Mouse (Mus musculus): ENCODE results near the gene Elmo1. TPM values are rescaled to one million over a fixed set of nuclear protein-coding genes. Genes with fewer than 3 reads are reported as not detected.
A peak's percentile ranks its signal among the peaks of the same experiment; 100 is the strongest.

The Elmo1 gene
- total and polyA plus RNA-seq, 2 experiments: 1.2 to 6.7 TPM

DNA sequence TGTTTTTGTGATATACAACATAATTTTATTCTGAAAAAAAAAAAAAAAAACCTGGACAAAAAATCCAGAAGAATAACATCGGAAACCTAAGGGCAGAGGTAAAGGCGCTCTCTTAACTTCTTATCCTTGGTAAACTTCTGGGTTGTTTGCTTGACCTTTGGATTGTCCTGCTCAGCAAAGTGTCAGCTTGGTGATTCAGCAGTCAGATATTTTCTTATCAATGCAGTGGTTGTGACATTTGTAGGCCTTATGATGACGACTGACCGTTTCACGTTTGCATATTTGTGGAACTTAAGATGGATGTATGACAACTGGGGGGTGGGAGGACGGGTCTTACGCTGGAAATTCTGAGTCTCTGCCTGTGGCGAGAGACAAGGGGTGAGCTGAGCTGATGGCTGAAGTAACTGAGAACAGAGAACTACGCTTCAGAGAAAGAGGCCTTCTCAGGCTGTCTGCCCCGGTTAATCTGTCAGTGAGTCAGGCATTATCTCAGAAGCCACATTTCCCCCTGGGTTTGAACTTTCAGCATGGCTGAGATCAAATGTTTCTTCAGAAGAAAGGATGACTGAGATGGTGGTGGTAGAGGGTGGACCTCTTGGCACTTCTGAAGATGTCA, 73.1 kb downstream of the Elmo1 start:
- DNase-seq (ENCODE audit: extremely low read depth, low read depth, low spot score): peak; percentile 65
- WGBS: 30% methylated on average over 10 of the region's 10 CpGs
- no peak overlapping the region for H3K4me3 ChIP-seq (ENCODE audit: insufficient read depth, low read depth, low read length)

DNA sequence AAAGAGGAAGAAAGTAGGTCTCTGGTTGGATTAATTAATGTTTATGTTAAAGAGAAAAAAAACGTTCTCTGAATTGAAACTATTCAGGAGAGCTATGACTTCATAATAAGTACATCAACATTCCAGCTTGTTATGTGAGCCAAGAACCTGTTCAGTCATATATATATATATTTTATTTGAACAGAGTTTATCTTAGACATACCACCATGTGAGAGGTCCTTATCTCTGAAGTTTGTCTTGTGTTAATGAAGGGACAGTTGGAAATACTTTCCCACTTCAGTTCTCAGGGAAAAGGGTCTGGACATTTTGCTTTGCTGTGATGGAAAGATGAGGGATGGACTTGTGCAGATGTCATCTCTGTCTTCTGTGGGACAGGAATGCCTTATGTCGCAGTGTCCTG, 74.4 kb downstream of the Elmo1 start:
- Histone ChIP-seq H3K4me3 (ENCODE audit: insufficient read depth, low read depth, low read length) (no peak overlapping the region), H3K27me3 (ENCODE audit: control insufficient read depth, insufficient read depth, low read length) (no peaks in the 10 kb centered on the region), H3K9ac (ENCODE audit: low read depth, low read length) (no peak overlapping the region), H3K27ac (replicated peaks; ENCODE audit: insufficient read depth, low read depth, low read length) (no peak overlapping the region), H3K4me1 (ENCODE audit: control insufficient read depth, insufficient read depth, low read length) (peaks cover 2% of the 10 kb centered on the region), H3K79me2 (ENCODE audit: control insufficient read depth, insufficient read depth, low read length) (no peaks in the 10 kb centered on the region), H3K36me3 (ENCODE audit: control insufficient read depth, insufficient read depth, low read length) (no peaks in the 10 kb centered on the region)
- 79% methylated on average over 2 of the region's 2 CpGs for WGBS
- no peak for DNase-seq (ENCODE audit: extremely low read depth, low read depth, low spot score)
- TF ChIP-seq POLR2A (IDR thresholded peaks at IDR 0.05; ENCODE audit: extremely low read depth, insufficient read depth, low read length) (no peak), CTCF (IDR thresholded peaks at IDR 0.05; ENCODE audit: low read depth, low read length) (no peak)

More for the DNA sequence above, 73.1 kb downstream of the Elmo1 start:
- Histone ChIP-seq H3K27ac (replicated peaks; ENCODE audit: insufficient read depth, low read depth, low read length) (no peak overlapping the region), H3K27me3 (ENCODE audit: control insufficient read depth, insufficient read depth, low read length) (no peaks in the 10 kb centered on the region), H3K4me1 (ENCODE audit: control insufficient read depth, insufficient read depth, low read length) (peaks cover 2% of the 10 kb centered on the region), H3K9ac (ENCODE audit: low read depth, low read length) (no peak overlapping the region), H3K36me3 (ENCODE audit: control insufficient read depth, insufficient read depth, low read length) (no peaks in the 10 kb centered on the region), H3K79me2 (ENCODE audit: control insufficient read depth, insufficient read depth, low read length) (no peaks in the 10 kb centered on the region)
- TF ChIP-seq POLR2A (IDR thresholded peaks at IDR 0.05; ENCODE audit: extremely low read depth, insufficient read depth, low read length): no peak

DNA sequence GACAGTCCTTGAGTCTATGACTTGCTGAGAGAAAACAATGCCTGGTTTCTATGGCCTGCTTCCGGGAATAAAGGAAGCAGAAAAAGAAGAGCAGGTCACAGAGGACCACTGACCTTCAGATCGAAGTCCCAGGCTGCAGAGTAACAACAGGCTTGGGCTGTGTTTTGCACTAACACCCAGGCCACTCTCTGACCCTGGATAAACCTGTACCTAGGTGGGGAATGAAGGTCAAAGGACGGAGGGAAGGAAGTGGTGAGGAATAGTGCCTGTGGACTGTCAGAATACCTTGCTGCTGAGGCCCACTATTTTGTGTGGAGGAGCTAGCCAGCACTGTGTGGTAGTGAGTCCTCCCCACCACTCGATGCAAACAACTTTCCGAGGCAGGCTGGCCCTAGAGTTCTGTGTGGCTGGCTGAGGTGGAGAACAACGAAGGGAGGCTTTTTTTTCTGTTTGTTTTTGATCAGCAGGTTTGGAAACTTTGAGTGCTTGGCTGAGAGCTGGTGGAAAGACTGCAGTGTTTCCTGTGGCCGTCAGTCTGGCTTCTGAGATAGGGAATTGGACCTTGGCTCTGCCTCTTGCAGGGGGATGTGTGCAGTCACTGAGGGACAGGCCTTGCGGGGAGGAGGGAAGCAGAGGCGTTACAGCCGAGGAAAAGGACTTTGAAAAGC, 83.7 kb downstream of the Elmo1 start:
- Histone ChIP-seq H3K27me3 (ENCODE audit: control insufficient read depth, insufficient read depth, low read length) (no peaks in the 10 kb centered on the region), H3K4me1 (ENCODE audit: control insufficient read depth, insufficient read depth, low read length) (peaks cover 3% of the 10 kb centered on the region), H3K79me2 (ENCODE audit: control insufficient read depth, insufficient read depth, low read length) (no peaks in the 10 kb centered on the region), H3K9ac (ENCODE audit: low read depth, low read length) (no peak overlapping the region), H3K27ac (replicated peaks; ENCODE audit: insufficient read depth, low read depth, low read length) (no peak overlapping the region; the same call in 1 of the 2 replicates), H3K4me3 (ENCODE audit: insufficient read depth, low read depth, low read length) (no peak overlapping the region), H3K36me3 (ENCODE audit: control insufficient read depth, insufficient read depth, low read length) (no peaks in the 10 kb centered on the region)
- DNase-seq (ENCODE audit: extremely low read depth, low read depth, low spot score): peak; percentile 82
- TF ChIP-seq POLR2A (IDR thresholded peaks at IDR 0.05; ENCODE audit: extremely low read depth, insufficient read depth, low read length): no peak
- no peak for TF ChIP-seq CTCF (IDR thresholded peaks at IDR 0.05; ENCODE audit: low read depth, low read length)
- WGBS: 7% methylated on average over 10 of the region's 10 CpGs

DNA sequence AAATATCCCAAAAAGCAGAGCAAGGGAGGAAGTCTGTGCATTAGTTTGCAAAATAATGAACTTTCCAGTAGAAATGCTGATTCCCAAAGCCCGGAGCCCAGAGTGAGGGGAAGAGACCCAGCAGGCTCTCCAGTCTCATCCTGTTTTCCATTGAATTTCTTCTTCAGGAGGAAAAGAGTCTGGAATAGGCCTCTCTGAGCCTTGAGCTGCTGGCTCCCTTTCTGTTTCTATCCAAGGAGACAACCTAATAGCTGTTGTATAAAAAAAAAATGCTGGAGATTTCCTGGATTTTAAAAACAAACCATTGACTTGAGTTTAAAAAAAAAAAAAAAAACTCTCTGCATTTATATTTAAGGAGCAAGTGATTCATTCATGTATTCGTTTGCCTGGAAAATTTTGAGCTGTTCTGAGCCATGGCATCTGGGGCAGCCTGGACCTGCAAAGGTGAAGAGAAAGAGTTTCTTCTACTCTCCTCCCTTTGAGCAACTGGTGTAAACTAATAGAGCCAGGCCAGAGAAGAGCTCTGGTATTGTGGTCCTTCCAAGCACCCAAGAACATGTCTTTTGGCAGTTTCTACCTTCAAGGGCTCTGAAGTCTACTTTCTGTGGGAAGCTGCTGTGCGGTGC, 84.4 kb downstream of the Elmo1 start:
- Histone ChIP-seq H3K27ac (replicated peaks; ENCODE audit: insufficient read depth, low read depth, low read length) (no peak overlapping the region), H3K36me3 (ENCODE audit: control insufficient read depth, insufficient read depth, low read length) (no peaks in the 10 kb centered on the region), H3K4me1 (ENCODE audit: control insufficient read depth, insufficient read depth, low read length) (peaks cover 3% of the 10 kb centered on the region), H3K4me3 (ENCODE audit: insufficient read depth, low read depth, low read length) (no peak overlapping the region), H3K79me2 (ENCODE audit: control insufficient read depth, insufficient read depth, low read length) (no peaks in the 10 kb centered on the region), H3K9ac (ENCODE audit: low read depth, low read length) (no peak overlapping the region), H3K27me3 (ENCODE audit: control insufficient read depth, insufficient read depth, low read length) (no peaks in the 10 kb centered on the region)
- no peak for DNase-seq (ENCODE audit: extremely low read depth, low read depth, low spot score)
- WGBS: 57% methylated on average over 3 of the region's 3 CpGs
- no peak for TF ChIP-seq CTCF (IDR thresholded peaks at IDR 0.05; ENCODE audit: low read depth, low read length)
- TF ChIP-seq POLR2A (IDR thresholded peaks at IDR 0.05; ENCODE audit: extremely low read depth, insufficient read depth, low read length): no peak

DNA sequence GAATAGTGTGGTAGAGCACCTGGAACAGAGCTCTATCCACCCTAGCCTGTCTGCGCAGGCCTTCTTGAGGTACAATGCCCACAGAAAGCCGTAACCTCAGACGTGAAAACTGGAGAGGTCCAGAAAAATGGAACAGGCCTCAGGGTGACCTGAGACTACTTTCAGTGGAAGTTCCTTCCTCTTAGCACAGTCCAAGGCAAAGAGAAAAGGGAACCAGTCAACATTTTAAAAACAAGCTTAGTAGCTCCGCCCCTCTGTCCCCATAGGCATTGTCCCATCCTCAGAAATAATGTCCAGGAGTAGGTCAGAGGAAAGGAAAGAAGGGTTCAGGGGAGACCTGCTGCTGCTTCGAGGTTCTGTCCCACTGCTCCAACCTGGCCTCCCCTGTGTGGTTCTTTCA, 90.3 kb downstream of the Elmo1 start:
- H3K4me1 ChIP-seq (ENCODE audit: control insufficient read depth, insufficient read depth, low read length): no peaks in the 10 kb centered on the region
- H3K9ac ChIP-seq (ENCODE audit: low read depth, low read length): no peak overlapping the region
- no peak overlapping the region for H3K27ac ChIP-seq (replicated peaks; ENCODE audit: insufficient read depth, low read depth, low read length)
- TF ChIP-seq POLR2A (IDR thresholded peaks at IDR 0.05; ENCODE audit: extremely low read depth, insufficient read depth, low read length): no peak
- TF ChIP-seq CTCF (IDR thresholded peaks at IDR 0.05; ENCODE audit: low read depth, low read length): no peak
- no peak for DNase-seq (ENCODE audit: extremely low read depth, low read depth, low spot score)
- no peaks in the 10 kb centered on the region for H3K79me2 ChIP-seq (ENCODE audit: control insufficient read depth, insufficient read depth, low read length)
- no peaks in the 10 kb centered on the region for H3K27me3 ChIP-seq (ENCODE audit: control insufficient read depth, insufficient read depth, low read length)
- 87% methylated on average over 5 of the region's 5 CpGs for WGBS
- H3K36me3 ChIP-seq (ENCODE audit: control insufficient read depth, insufficient read depth, low read length): no peaks in the 10 kb centered on the region
- no peak overlapping the region for H3K4me3 ChIP-seq (ENCODE audit: insufficient read depth, low read depth, low read length)

DNA sequence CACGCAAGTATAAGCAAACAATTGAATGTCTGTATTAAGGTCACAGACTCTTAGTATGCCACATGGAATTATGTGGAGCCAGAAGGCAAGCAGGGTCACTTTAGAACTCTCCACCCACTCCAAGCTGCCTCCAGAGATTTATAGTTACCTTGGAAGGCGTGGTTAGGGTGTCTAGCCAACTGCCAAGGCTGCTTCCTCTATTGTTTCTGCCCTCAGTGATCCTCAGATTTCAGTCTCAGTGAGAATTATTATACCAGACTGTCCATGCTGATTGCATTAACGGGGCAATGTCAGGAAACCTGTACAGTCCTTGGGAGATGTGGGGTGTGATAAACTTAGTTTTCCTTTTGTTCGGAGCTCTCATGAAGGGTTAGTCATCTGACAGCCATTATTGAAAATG, 90.9 kb downstream of the Elmo1 start:
- Histone ChIP-seq H3K9ac (ENCODE audit: low read depth, low read length) (no peak overlapping the region), H3K4me3 (ENCODE audit: insufficient read depth, low read depth, low read length) (no peak overlapping the region), H3K4me1 (ENCODE audit: control insufficient read depth, insufficient read depth, low read length) (no peaks in the 10 kb centered on the region), H3K79me2 (ENCODE audit: control insufficient read depth, insufficient read depth, low read length) (no peaks in the 10 kb centered on the region), H3K36me3 (ENCODE audit: control insufficient read depth, insufficient read depth, low read length) (no peaks in the 10 kb centered on the region), H3K27ac (replicated peaks; ENCODE audit: insufficient read depth, low read depth, low read length) (no peak overlapping the region), H3K27me3 (ENCODE audit: control insufficient read depth, insufficient read depth, low read length) (no peaks in the 10 kb centered on the region)
- WGBS: 79% methylated on average over 4 of the region's 4 CpGs
- no peak for DNase-seq (ENCODE audit: extremely low read depth, low read depth, low spot score)
- TF ChIP-seq POLR2A (IDR thresholded peaks at IDR 0.05; ENCODE audit: extremely low read depth, insufficient read depth, low read length) (no peak), CTCF (IDR thresholded peaks at IDR 0.05; ENCODE audit: low read depth, low read length) (no peak)

Measured in liver, adult 2 months (tissue).